Mouse (Mus musculus): ENCODE results near the gene Rpl35. TPM values are rescaled to one million over a fixed set of nuclear protein-coding genes. Genes with fewer than 3 reads are reported as not detected.

Rpl35 gene
- 991 TPM for total RNA-seq (2023)

DNA sequence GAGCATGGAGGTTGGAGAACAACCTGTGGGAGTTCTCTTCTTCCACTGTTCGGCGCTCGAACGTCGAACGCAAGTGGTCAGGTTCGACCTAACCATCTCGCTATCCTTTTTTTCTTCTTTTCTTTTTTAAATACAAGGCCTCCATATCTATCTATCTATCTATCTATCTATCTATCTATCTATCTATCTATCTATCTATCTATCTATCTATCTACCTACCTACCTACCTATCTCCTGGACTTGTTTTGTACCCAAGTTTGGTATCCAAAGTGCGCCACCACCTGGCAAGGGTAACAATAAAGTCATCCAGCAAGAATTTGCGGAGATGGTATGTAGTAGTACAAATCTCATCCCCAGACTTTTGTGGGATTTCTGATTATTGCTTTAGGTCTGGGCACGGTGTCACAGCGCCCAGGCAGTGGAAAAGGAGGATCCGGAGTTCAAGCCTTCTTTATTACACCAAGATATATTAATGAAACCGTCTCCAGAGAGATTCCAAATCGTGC is at the start of gene Rpl35:
Rpl35 (minus strand) TSS at position 51 of the 506 bp plus-strand sequence.

DNA sequence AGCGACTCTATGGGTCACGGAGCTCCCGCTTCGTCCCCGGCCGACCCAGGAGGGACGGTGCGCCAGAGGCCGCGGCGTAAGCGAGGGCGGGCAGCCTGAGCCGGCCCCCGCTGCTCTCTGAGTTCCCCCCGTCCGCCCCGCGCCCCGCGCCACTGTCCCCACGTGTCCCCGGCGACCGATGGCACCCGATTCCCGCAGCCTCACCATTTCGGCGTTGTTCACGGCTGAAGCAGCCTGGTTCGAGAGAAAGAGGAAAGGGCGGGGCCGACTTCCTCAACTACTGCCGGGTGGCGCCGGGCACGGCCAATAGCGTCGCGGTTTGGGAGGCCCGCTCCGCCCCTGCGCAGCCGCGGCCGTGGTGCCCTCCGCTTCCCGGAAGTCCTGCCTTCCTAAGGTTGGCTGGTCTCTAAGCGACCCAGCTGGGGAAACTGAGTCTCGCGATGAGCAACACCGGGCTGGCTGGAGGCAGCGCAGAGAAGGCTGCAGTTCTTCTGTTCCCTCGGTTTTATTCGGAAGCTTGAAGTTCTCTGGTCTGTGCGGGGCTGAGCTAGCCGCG is 466 bp downstream of the Rpl35 start, which contains the start of gene Arpc5l:
Arpc5l (plus strand) TSS at position 469 of the 556 bp plus-strand sequence.

DNA sequence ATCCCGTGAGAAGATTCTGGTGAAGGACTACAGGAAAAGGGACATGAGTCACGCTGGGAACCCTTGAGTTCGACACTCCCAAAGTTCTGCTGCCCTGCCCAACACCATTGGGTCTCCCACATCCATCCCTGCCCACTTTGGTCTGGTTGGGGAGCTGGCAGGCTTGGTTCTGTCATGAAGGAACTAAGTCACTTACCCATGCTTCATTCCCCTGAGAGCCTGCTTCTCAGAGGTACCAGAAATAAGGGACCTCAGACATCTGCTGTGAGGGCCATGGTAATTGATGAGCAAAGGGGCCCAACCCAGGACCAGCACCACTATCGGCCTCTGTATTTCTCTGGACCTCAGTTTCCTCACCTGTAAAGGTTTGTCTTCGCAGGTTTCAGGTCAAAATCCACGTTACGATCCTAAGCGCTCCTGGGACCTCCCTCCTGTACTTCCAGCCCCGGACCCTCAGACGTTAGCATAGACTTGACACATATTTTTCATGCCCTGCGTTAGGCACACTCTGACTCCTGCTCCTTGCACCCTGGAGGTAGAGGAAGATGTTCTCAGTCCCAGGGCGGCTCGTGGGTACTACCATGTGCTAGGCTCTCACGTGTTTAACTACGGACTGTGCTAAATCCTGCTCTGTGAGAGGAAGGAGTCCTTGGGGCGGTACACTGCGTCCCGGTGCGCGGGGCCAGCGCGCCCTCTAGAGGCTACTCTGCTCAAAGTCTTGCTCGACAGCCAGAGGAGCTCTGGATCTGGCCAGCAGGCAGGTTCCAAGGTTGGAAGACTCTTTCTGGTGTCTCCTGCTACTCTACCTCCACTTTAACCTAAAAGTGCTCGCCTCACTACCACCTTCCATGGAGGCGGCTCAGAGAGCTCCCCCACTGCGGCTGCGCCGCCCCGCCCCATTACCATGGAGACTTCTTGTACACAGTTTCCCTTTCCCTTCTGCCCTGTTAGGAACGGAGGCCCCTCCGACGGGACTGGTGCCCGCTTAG is 7.7 kb downstream of the Rpl35 start, which contains the start of gene Wdr38:
Wdr38 (plus strand) TSS at position 91 of the 989 bp plus-strand sequence.

Other genes starting within 250 kb of the Rpl35 start
- 3.8 TPM for gene Nr6a1, start 77.9 kb downstream of the Rpl35 start, total RNA-seq (2023)
- 0.18 TPM for gene Olfml2a, start 73.6 kb downstream of the Rpl35 start, total RNA-seq (2023)
- gene Wdr38, start 8.1 kb downstream of the Rpl35 start, total RNA-seq (2023): 0.47 TPM
- gene Arpc5l, start 276 bp downstream of the Rpl35 start, total RNA-seq (2023): 60.9 TPM
- 29.3 TPM for gene Golga1, start 59.9 kb upstream of the Rpl35 start, total RNA-seq (2023)
- 38.7 TPM for gene Scai, start 185.1 kb upstream of the Rpl35 start, total RNA-seq (2023)
- gene Ppp6c, start 220.8 kb upstream of the Rpl35 start, total RNA-seq (2023): 71.0 TPM

Data from CD4-positive naive resting alpha-beta T cell, adult 57 days (primary cell).